Mouse (Mus musculus): ENCODE results near the gene Lpar2.
A peak's percentile ranks its signal among the peaks of the same experiment; 100 is the strongest.

The Lpar2 gene

DNA sequence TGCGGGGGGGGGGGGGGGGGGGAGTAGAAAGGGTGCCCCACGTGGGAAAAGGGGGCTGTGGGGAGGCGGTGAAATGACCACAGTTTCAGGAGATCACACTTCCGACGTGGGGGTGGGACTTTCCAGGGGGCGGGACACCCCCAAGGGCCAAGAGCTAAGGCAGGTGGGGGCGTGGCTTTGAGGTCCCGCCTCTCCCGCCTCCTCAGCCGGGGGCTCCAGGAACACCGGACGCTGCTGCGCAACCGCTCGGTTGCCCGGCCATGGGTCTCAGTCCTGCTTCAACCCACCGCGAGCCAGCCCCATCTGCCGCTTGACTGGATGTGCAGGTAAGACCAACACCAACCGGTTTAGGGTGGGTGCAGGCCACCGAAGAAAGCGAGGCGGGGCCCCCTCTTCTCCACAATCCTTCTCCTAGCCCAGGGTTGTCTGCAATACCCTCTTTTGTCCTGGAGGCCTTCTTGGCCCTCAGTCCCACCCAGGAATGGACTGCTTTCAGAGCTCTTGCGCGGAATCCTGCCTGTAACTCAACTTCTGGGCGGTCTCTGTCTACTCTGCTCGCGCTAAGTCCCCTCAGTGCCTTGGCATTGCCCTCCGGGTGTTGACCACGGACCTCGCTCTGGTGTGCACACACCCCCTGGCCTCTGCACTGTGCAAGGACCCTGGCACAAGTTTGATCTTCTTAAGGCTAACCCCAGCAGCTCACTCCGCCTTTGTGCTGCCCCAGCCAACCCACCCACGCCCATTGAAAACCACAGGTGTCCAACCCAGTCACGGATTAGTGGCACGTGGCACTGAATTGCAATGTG, at the start of gene Lpar2:
Gene Lpar2, plus strand, starts transcription at position 44 of the 806 bp plus-strand sequence.
- no peak for DNase-seq

DNA sequence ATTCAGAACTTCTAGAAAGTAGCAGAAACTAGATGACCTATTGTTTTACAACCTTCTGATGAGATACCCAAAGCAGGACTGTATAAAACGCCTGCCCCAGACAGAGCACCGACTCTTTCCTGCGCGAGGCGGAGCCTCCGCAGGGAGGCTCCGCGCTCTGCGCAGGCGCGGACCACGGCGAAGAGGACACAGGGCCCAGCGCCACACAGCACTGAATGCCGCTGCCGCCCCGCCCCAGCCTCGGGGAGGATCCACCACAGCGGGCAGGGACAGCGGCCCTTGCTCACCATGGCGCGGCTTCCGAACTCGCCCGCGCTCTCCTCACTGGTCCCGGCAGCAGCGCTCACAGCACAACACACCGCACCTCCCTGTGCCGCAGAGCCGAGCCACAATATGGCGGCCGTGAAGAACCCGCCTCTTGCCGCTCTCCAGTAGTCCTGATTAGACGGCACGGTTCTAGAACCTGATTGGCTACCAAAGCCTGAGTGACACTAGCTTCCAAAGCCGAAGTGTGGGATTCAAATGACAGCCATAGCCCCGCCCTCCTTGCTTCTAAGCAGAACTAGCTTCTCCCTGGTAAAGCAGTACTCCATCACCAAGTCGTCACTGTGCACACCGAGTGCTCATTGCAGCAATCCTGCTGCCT, 47.6 kb upstream of the Lpar2 start, which contains the start of gene Gm20422:
Gene Gm20422, minus strand, starts transcription at position 384 of the 646 bp plus-strand sequence.
- peak; percentile 96 for DNase-seq

DNA sequence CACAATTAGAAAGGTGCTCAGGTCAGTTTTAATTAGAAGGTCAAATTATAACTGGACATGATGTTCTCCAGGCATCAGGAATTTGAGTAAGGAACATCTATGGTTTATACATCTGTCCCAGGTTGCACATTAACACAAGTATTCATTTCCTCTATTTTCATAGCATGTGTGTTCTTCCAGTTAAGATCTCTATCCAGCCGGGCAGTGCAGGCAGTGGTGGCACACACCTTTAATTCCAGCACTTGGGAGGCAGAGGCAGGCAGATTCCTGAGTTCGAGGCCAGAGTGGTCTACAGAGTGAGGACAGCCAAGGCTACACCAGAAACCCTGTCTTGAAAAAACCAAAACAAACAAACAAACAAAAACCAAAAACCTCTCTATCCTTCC, 47.1 kb upstream of the Lpar2 start:
- DNase-seq = no peak

DNA sequence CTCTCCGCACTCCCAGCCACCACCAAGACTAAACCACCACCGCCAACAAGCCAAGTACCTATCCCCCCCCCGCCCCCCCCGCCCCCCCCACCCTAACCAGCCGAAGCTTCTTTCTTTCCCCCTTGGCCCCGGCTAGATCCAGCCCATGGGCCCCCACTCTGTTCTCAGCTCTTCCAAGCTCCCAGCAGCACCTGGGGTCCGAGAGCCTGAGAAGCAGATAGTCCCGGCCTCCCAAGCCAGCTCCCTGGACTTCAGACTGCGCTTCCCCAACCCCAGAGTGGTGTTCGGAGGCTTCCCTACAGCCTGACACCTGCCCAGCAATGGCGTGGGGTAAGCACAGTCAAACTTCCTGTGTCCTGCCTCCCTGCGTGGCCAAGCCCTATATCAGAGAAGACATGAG, 45.1 kb upstream of the Lpar2 start:
- no peak for DNase-seq

DNA sequence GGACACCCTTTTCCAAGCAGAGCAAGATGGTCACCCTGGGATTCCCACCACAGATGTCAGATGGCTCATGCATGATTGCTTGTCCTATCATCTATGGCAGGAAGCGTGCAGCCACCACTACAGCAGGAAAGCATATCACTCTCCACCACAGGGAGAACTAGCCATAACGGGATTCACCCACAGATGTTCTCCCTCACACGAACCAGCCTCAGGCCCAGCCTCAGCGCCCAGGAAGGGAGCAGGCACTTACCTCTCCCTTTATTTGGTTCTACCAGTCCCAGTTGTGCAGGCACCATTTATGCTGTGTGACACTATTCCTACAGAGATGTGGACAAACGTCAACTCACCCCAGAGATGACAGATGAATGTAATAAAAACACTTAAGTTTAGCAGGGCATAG, 33.1 kb upstream of the Lpar2 start:
- peak; percentile 1 for DNase-seq

DNA sequence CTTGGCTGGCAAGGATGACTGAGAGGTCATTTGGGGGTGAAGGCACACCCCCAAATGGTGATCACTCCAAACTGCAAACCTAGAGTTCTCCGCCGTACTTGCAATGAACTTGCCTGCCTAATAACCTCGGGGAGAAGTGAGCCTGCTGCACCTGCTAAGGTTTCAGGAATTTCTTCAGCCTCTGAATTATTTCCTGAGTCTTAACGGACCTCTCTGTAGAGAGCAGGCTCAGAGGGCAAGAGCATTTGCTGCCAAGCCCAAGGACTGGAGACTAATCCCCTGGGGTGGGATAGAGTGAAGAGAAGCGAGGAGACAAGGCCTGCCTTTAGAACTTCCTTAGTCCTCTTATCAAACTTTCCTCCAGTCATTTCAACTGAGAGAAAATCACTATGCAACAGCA, 32.5 kb upstream of the Lpar2 start:
- DNase-seq = peak; percentile 0

DNA sequence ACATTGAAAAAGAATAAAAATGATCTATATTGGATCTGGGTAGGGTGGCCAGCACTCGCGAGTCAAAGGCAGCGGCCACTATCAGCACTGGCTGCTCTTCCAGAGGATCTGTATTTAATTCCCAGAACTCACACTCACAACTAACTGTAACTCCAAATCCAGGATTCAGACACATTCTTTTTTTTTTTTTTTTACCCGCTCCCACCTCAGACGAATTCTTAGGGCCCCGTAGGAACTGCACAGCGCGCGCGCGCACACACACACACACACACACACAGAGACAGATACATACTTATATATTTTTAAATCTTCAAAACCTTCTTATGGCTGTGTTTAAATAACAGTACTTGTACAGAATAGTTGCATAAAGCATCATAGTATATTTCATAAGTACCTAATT, 31.9 kb upstream of the Lpar2 start:
- peak; percentile 0 for DNase-seq

DNA sequence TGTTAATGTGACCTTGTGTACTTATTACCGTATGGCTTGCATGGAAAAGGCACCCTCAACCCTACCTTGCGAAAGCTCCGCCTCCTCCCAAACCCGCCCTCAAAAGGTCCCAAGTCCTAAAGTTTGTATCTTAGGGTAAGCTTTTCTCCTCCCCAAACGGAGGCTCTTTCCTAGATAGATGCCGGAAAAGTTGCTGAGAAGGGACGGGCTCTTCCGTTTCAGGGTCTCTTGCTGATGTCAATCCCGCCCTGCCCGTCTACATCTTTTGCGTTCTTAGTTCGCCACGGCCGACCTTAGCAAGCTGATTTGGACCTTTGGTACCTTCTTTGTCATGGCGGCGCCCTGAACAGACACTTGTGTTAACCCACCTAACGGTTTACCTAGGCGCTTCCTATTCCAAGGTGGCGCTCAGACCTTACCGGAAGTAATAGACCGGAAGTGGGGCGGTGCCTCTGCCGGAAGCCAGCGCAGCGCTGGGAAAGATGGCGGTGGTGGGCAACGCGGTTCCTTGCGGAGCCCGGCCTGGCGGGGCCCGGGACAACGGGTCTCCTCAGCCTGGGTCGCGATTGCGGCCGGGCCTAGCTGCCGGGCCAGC, 31.4 kb upstream of the Lpar2 start, which contains the start of the genes Atp13a1 and Zfp866:
Gene Atp13a1, plus strand, starts transcription at position 391 of the 595 bp plus-strand sequence.
Gene Zfp866, minus strand, starts transcription at position 406 of the 595 bp plus-strand sequence.
- peak; percentile 86 for DNase-seq

DNA sequence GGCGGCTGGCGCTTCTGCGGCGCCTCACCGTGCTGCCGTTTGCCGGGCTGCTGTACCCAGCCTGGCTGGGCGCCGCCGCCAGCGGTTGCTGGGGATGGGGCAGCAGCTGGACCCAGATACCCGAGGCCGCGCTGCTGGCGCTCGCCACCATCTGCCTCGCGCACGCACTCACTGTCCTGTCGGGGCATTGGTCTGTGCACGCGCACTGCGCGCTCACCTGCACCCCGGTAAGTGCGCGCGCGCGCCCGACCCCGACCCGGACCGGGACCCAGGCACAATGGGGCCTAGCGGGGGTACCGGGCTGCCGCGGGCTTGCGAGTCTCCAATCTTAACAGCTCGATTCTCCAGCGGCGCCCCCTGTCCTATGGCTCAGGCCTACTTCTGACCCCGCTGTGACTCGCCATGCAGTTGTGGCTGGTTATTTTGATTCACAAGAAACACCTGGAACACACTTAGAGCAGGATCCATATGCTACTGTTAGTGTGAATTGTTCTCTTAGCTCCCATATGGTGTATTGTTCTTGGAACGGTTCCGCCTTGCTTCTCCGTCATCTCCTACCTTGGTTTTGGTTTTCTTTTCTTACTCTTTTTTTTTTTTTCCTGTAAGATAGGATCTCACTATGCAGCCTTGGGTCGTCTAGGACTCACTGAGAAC, 30.7 kb upstream of the Lpar2 start:
- peak; percentile 31 for DNase-seq

DNA sequence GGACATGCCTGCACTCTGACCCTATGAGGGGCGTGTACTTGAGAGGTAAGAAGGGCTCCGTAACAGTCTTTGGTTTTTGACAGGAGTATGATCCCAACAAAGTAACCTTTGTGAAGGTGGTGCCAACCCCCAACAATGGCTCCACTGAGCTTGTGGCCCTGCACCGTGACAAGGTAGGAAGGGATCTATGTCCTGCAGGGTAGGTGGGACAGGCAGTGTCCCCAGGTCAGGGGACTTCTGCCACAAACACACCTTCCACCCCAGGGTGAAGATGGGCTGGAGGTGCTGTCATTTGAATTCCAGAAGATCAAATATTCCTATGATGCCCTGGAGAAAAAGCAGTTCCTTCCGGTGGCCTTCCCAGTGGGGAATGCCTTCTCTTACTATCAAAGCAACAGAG, 28.6 kb upstream of the Lpar2 start:
- peak; percentile 1 for DNase-seq

DNA sequence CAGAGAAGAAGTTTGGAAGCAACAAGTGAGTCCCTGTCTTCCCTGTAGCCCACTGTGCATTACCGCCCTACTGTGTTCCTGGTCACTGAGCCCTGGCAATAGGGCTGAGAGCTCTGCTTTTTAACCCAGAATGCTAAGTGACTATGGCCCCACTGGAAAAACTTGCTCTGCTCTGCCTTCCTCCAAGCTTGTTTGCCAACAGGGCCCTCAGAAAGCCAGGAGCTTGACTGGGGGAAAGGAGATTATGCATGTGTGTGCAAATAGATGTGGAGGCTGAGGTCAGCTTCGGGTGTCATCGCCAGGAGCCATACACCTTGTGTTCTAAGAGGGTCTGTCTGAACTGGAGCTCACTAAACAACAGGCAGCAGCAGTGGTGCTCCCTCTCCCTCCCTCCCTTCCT, 28.1 kb upstream of the Lpar2 start:
- peak; percentile 1 for DNase-seq

DNA sequence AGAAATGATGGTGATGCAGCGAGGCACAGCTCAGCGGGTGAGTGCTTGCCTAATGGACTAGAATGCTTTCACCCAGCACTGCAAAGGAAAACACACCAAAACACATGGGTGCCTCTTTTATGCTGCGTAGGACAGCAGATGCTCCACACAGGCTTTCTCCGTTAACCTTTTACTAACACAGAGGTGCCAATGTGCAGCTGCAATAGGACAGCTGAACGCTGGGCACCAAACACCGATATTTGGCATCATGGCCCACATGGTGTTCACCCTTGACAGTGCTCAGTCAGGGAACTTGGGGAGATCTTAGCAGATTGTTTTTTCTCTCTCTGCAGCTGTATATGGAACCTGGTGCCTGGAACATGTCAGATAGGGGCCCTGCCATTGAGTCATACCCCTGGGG, 27.3 kb upstream of the Lpar2 start:
- peak; percentile 0 for DNase-seq

DNA sequence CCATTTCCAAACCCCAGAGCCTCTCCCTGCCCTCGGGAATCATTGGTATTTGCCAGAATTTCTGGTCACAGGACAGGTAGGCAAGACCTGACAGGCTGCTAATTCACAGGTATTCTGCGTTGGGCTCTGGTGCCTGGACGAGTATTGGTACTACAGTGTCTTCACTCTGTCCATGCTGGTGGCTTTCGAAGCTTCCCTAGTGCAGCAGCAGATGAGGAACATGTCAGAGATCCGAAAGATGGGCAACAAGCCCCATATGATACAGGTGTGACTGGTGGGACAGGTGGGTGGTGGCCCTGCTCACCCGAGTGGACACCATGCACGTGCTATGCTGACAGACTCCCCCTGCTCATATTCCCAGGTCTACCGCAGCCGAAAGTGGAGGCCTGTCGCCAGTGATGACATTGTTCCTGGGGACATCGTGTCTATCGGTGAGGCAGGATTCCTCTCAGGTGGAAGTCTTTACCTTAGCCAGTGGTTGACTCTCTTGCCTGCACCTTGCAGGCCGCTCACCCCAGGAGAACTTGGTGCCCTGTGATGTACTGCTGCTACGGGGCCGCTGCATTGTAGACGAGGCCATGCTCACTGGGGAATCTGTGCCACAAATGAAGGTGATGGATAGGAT, 25.4 kb upstream of the Lpar2 start:
- peak; percentile 0 for DNase-seq

DNA sequence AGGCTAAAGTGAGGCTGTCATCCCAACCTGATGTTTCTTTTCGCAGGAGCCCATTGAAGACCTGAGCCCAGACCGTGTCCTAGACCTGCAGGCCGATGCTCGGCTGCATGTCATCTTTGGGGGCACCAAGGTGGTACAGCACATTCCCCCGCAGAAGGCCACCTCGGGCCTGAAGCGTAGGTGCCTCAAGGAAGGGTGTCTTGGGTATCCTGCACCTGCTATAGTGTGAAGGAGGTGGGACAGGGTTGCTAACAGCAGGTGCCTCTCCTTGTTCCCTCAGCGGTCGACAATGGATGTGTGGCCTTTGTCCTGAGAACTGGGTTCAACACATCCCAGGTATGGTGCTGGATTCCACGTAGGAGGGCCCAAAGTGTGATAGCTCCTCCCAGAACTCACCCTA, 24.6 kb upstream of the Lpar2 start:
- DNase-seq = peak; percentile 1

DNA sequence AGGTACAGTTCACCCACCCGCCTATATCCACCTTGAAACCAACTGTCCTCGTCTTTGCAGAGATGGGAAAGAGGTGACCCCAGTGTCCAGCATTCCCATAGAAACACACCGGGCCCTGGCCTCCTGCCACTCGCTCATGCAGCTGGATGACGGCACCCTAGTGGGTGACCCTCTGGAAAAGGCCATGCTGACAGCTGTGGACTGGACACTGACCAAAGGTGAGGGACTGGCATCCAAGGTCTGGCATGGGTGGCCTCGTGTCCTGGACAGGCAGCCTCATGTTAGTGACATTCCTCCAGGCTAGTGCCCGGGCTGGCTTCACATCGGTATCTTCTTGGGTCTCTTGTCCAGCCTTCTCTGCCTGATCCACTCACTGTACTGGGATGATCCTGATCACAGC, 23.0 kb upstream of the Lpar2 start:
- DNase-seq = peak; percentile 4

DNA sequence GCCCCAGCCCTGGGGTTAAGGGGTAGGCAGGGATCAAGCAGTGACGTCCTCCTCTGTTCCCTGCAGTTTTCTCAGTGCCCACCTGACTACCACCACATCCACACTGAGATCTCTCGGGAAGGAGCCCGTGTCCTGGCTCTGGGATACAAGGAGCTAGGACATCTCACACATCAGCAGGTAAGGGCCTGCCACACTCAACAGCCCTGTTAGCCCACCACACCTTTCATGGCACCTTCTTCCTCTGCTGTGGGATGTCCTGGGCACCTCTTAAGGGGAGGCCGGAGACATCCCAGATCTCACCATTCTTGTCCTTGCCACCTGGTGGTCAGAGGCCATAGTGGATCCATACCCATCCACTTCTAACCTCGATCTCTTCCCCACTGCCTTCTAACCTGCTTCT, 22.3 kb upstream of the Lpar2 start:
- DNase-seq = peak; percentile 0

DNA sequence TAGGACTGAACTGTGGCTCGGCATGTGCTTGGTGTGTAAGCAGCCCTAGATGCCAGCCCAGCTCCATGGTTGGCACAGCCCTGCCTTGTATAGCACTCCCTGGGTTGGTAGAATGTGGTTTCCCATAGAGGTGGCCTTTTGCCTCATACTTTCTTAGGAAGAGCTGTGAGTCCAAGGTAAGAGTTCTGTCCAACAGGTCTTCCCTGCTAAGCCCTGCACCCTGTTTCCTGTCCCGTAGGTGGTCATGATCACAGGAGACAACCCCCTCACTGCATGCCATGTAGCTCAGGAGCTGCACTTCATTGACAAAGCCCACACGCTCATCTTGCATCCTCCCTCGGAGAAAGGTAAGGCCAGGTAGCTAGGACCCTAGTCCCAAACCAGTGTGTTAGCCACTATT, 20.4 kb upstream of the Lpar2 start:
- DNase-seq = peak; percentile 1

DNA sequence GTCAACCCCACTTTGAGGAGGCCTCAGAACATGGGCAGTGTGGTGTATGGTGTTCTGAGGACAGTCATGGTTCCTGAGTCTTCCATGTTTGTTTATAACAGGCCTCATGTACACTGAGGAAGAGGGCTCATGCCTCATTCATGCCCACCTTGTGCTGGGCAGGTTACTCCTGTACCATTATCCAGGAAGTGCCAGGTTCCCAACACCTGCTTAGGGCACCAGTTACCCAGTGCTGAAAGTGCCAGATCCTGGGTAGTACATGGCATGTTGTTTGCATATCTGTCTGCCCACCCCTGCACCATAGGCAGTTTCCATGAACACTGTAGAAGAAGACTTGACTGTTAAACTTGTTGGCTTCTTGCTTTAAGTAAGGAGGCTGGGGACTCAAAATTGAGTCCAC, 20.0 kb upstream of the Lpar2 start:
- peak; percentile 0 for DNase-seq

DNA sequence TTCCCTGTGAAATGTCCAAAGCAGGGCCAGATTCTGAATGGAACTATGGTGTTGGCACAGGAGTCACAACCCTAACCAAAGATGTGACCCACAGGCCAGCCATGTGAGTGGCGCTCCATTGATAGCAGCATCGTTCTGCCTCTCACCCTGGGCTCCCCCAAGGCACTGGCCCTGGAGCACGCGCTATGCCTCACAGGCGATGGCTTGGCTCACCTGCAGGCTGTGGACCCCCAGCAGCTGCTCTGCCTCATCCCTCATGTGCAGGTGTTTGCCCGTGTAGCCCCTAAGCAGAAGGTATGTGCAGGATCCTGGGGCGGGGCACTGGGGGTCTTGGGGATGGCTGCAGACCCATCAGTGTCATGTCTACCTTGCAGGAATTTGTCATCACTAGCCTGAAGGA, 18.9 kb upstream of the Lpar2 start:
- no peak for DNase-seq

DNA sequence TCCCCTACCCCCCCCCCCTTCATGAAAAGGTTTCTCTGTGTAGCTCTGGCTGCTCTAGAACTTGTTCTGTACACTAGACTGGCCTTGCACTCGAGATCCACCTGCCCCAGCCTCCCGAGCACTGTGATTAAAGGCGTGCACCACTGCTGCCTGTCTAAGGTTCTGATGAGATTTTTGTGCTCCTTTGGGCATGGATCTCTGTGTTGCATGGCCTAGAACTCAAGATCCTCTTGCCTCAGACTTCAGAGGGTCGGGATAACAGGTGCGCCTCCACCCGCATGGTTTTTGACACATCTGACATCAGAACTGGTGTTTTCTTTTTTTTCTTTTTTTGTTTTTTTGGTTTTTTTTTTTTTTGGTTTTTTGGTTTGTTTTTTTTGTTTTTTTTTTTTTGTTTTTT, 17.7 kb upstream of the Lpar2 start:
- no peak for DNase-seq

DNA sequence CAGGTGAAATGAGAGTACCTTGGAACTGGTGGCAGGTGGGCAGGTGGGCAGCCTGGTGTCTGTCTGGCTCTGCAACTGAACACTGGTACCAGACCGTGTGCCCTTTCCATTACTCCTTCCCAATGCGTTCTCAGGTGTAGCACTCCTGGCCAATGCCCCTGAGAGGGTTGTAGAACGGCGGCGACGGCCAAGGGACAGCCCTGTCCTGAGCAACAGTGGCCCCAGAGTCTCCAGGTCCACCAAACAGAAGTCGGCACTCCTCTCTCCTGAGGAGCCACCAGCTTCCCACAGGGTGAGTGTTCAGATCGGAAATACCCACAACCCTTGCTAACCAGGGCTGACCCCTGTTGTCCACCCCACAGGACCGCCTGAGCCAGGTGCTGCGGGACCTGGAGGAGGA, 17.1 kb upstream of the Lpar2 start:
- DNase-seq = no peak

DNA sequence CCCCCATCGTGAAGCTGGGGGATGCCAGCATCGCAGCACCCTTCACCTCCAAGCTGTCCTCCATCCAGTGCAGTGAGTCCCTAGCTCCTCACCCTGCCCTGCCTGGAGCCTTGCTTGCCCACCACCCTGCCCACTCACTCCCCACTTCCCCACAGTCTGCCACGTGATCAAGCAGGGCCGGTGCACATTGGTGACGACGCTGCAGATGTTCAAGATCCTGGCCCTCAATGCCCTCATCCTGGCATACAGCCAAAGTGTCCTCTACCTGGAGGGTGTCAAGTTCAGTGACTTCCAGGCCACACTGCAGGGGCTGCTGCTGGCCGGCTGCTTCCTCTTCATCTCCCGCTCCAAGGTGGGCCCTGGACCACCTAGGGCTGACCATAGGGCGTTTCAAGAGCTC, 16.7 kb upstream of the Lpar2 start:
- DNase-seq = no peak

DNA sequence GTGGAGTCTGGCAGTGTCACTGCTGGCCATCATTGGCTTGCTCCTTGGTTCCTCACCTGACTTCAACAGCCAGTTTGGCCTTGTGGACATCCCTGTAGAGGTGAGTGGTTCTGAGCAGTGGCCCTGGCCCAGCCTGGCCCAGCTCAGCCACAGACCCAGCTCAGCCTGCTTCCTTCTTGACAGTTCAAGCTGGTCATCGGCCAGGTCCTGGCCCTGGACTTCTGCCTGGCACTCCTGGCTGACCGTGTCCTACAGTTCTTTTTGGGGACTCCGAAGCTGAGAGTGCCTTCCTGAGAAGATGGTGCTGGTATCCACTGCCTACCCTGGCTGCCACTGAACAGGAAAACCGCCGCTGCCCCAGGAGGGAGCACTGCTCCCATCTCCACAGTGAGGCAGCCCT, 15.0 kb upstream of the Lpar2 start:
- no peak for DNase-seq

Data from layer of hippocampus, adult 9-11 months (tissue).